Mouse (Mus musculus): ENCODE data around the gene Ints11. TPM values are rescaled to one million over a fixed set of nuclear protein-coding genes. Genes with fewer than 3 reads are reported as not detected.

Ints11 gene
- polyA plus RNA-seq, 1 experiment from 2014 or later, result 94.1 TPM

GRCm38 (mm10) chr4:155883587-155883986 is 14.2 kb downstream of the Ints11 start:
- Histone ChIP-seq H3K27me3 (no peaks in the 10 kb centered on the region), H3K4me2 (no peak overlapping the region), H3K4me3 (replicated peaks) (no peak overlapping the region), H3K9ac (no peak overlapping the region), H3K4me1 (no peaks in the 10 kb centered on the region), H3K27ac (peak overlapping the region; percentile 3; the same call in 1 of the 2 replicates), H3K9me3 (no peaks in the 10 kb centered on the region), H3K36me3 (replicated peaks) (peaks cover 63% of the 10 kb centered on the region)
- ATAC-seq (ENCODE audit: low FRiP score), result no peak
- 91% methylated on average over 3 of the region's 3 CpGs for WGBS

- H3K9ac ChIP-seq, result no peak overlapping the region
- peaks cover 15% of the 10 kb centered on the region for H3K4me1 ChIP-seq
- H3K4me2 ChIP-seq, result no peak overlapping the region
- H3K9me3 ChIP-seq, result no peaks in the 10 kb centered on the region
- no peaks in the 10 kb centered on the region for H3K27me3 ChIP-seq
- no peak overlapping the region for H3K4me3 ChIP-seq (replicated peaks)
- WGBS, result 96% methylated on average over 5 of the region's 5 CpGs
- ATAC-seq (ENCODE audit: low FRiP score), result no peak
- H3K27ac ChIP-seq, result no peak overlapping the region
- H3K36me3 ChIP-seq (replicated peaks), result peaks cover 70% of the 10 kb centered on the region
These were observed 17.0 kb downstream of the Ints11 start for GRCm38 (mm10) chr4:155886330-155886729.

- peaks cover 17% of the 10 kb centered on the region for H3K4me1 ChIP-seq
- peaks cover 70% of the 10 kb centered on the region for H3K36me3 ChIP-seq (replicated peaks)
- H3K4me2 ChIP-seq, result no peak overlapping the region
- H3K27ac ChIP-seq, result no peak overlapping the region
- H3K9ac ChIP-seq, result no peak overlapping the region
- H3K27me3 ChIP-seq, result no peaks in the 10 kb centered on the region
- 91% methylated on average over 10 of the region's 10 CpGs for WGBS
- no peaks in the 10 kb centered on the region for H3K9me3 ChIP-seq
- no peak for ATAC-seq (ENCODE audit: low FRiP score)
- H3K4me3 ChIP-seq (replicated peaks), result no peak overlapping the region
These were observed 18.3 kb downstream of the Ints11 start for GRCm38 (mm10) chr4:155887674-155888073.

- 95% methylated on average over 9 of the region's 9 CpGs for WGBS
- Histone ChIP-seq H3K4me3 (replicated peaks) (no peak overlapping the region), H3K27me3 (no peaks in the 10 kb centered on the region), H3K9me3 (no peaks in the 10 kb centered on the region), H3K9ac (no peak overlapping the region), H3K4me2 (no peak overlapping the region), H3K4me1 (peaks cover 22% of the 10 kb centered on the region), H3K27ac (no peak overlapping the region), H3K36me3 (replicated peaks) (peaks cover 70% of the 10 kb centered on the region)
- no peak for ATAC-seq (ENCODE audit: low FRiP score)
These were observed 18.8 kb downstream of the Ints11 start for GRCm38 (mm10) chr4:155888181-155888580.

GRCm38 (mm10) chr4:155889316-155889715 is 20.0 kb downstream of the Ints11 start:
- no peak for ATAC-seq (ENCODE audit: low FRiP score)
- Histone ChIP-seq H3K27me3 (no peaks in the 10 kb centered on the region), H3K27ac (no peak overlapping the region), H3K36me3 (replicated peaks) (peaks cover 59% of the 10 kb centered on the region), H3K4me2 (no peak overlapping the region), H3K9ac (no peak overlapping the region), H3K9me3 (no peaks in the 10 kb centered on the region), H3K4me1 (peaks cover 33% of the 10 kb centered on the region), H3K4me3 (replicated peaks) (no peak overlapping the region)
- 81% methylated on average over 5 of the region's 5 CpGs for WGBS

GRCm38 (mm10) chr4:155891011-155891471 is 21.7 kb downstream of the Ints11 start:
- ATAC-seq (ENCODE audit: low FRiP score), result no peak
- H3K4me1 ChIP-seq, result peaks cover 50% of the 10 kb centered on the region
- WGBS, result under 1% methylated on average over 33 of the region's 34 CpGs

GRCm38 (mm10) chr4:155891551-155892001 is 22.2 kb downstream of the Ints11 start, which contains the start of the genes Pusl1 and Acap3:
Gene Pusl1, minus strand, starts transcription at chr4:155891781.
Gene Acap3, plus strand, starts transcription at chr4:155891822.
- ATAC-seq (ENCODE audit: low FRiP score), result peak; percentile 90
- 0% methylated on average over 52 of the region's 52 CpGs for WGBS

More at GRCm38 (mm10) chr4:155891011-155891471, 21.7 kb downstream of the Ints11 start:
- Histone ChIP-seq H3K27me3 (no peaks in the 10 kb centered on the region), H3K4me2 (peak overlapping the region; percentile 99), H3K9ac (peak overlapping the region; percentile 92), H3K4me3 (replicated peaks) (peak overlapping the region; percentile 93), H3K36me3 (replicated peaks) (peaks cover 47% of the 10 kb centered on the region), H3K9me3 (no peaks in the 10 kb centered on the region), H3K27ac (no peak overlapping the region)

GRCm38 (mm10) chr4:155892017-155892416 is 22.7 kb downstream of the Ints11 start:
- Histone ChIP-seq H3K4me2 (peak overlapping the region; percentile 99), H3K9ac (peak overlapping the region; percentile 92), H3K27me3 (no peaks in the 10 kb centered on the region), H3K4me3 (replicated peaks) (peak overlapping the region; percentile 93), H3K9me3 (no peaks in the 10 kb centered on the region), H3K4me1 (peaks cover 50% of the 10 kb centered on the region), H3K36me3 (replicated peaks) (peaks cover 47% of the 10 kb centered on the region), H3K27ac (peak overlapping the region; percentile 99)
- peak; percentile 94 for ATAC-seq (ENCODE audit: low FRiP score)
- WGBS, result under 1% methylated on average over 56 of the region's 56 CpGs

More at GRCm38 (mm10) chr4:155891551-155892001, 22.2 kb downstream of the Ints11 start, which contains the start of the genes Pusl1 and Acap3:
- Histone ChIP-seq H3K4me2 (peak within 1 kb of the TSS; percentile 99), H3K4me3 (replicated peaks) (peak within 1 kb of the TSS; percentile 93), H3K27me3 (no peaks in the 10 kb centered on the region), H3K9me3 (no peaks in the 10 kb centered on the region), H3K9ac (peak within 1 kb of the TSS; percentile 92), H3K4me1 (peaks cover 50% of the 10 kb centered on the region), H3K36me3 (replicated peaks) (peaks cover 47% of the 10 kb centered on the region), H3K27ac (peak within 1 kb of the TSS; percentile 99)

GRCm38 (mm10) chr4:155892438-155893211 is 23.3 kb downstream of the Ints11 start:
- no peaks in the 10 kb centered on the region for H3K9me3 ChIP-seq

GRCm38 (mm10) chr4:155893212-155893690 is 23.9 kb downstream of the Ints11 start:
- no peaks in the 10 kb centered on the region for H3K9me3 ChIP-seq
- ATAC-seq (ENCODE audit: low FRiP score), result no peak
- H3K4me2 ChIP-seq, result peak overlapping the region; percentile 99
- H3K9ac ChIP-seq, result peak overlapping the region; percentile 92
- H3K27ac ChIP-seq, result no peak overlapping the region
- H3K27me3 ChIP-seq, result no peaks in the 10 kb centered on the region
- H3K4me3 ChIP-seq (replicated peaks), result peak overlapping the region; percentile 93
- peaks cover 40% of the 10 kb centered on the region for H3K36me3 ChIP-seq (replicated peaks)
- 69% methylated on average over 8 of the region's 8 CpGs for WGBS
- peaks cover 50% of the 10 kb centered on the region for H3K4me1 ChIP-seq

More at GRCm38 (mm10) chr4:155892438-155893211, 23.3 kb downstream of the Ints11 start:
- H3K36me3 ChIP-seq (replicated peaks), result peaks cover 43% of the 10 kb centered on the region
- WGBS, result 5% methylated on average over 37 of the region's 37 CpGs
- peaks cover 50% of the 10 kb centered on the region for H3K4me1 ChIP-seq
- peak overlapping the region; percentile 99 for H3K4me2 ChIP-seq
- ATAC-seq (ENCODE audit: low FRiP score), result peak; percentile 59
- peak overlapping the region; percentile 92 for H3K9ac ChIP-seq
- peak overlapping the region; percentile 99 for H3K27ac ChIP-seq
- H3K27me3 ChIP-seq, result no peaks in the 10 kb centered on the region
- H3K4me3 ChIP-seq (replicated peaks), result peak overlapping the region; percentile 93

- 31% methylated on average over 8 of the region's 8 CpGs for WGBS
- Histone ChIP-seq H3K36me3 (replicated peaks) (peaks cover 40% of the 10 kb centered on the region), H3K4me3 (replicated peaks) (peak overlapping the region; percentile 93), H3K9ac (peak overlapping the region; percentile 92), H3K4me1 (peaks cover 50% of the 10 kb centered on the region), H3K27me3 (no peaks in the 10 kb centered on the region), H3K9me3 (no peaks in the 10 kb centered on the region), H3K4me2 (peak overlapping the region; percentile 99), H3K27ac (no peak overlapping the region)
- no peak for ATAC-seq (ENCODE audit: low FRiP score)
These were observed 25.1 kb downstream of the Ints11 start for GRCm38 (mm10) chr4:155894311-155894881.

GRCm38 (mm10) chr4:155895216-155895615 is 25.9 kb downstream of the Ints11 start:
- H3K27me3 ChIP-seq, result no peaks in the 10 kb centered on the region
- H3K36me3 ChIP-seq (replicated peaks), result peaks cover 40% of the 10 kb centered on the region
- H3K9me3 ChIP-seq, result no peaks in the 10 kb centered on the region
- ATAC-seq (ENCODE audit: low FRiP score), result no peak
- H3K4me2 ChIP-seq, result peak overlapping the region; percentile 99
- peak overlapping the region; percentile 93; the same call in 1 of the 2 replicates for H3K4me3 ChIP-seq (replicated peaks)
- peak overlapping the region; percentile 92; the same call in 1 of the 2 replicates for H3K9ac ChIP-seq
- 44% methylated on average over 6 of the region's 6 CpGs for WGBS
- peaks cover 46% of the 10 kb centered on the region for H3K4me1 ChIP-seq
- no peak overlapping the region for H3K27ac ChIP-seq
